Mouse (Mus musculus) erythroblast, embryonic 14.5 days (primary cell): ENCODE measurements around the gene Gm27021.

Experiments
- GATA1 ChIP-seq: IDR thresholded peaks from 2 replicates; pipeline ENCODE4 v1.6.1; 2012; ENCODE audit warnings: low read length, inconsistent platforms, mixed read lengths
- TAL1 ChIP-seq: IDR thresholded peaks from 3 replicates; pipeline ENCODE4 v1.6.1; 2012; ENCODE audit warnings: low read length, inconsistent platforms, mixed read lengths

- TF ChIP-seq GATA1 (no peak), TAL1 (no peak)
These were observed 30.0 kb upstream of the Gm27021 start for GRCm38 (mm10) chr8:120697979-120698272.
